Mouse (Mus musculus) neural tube, embryonic 14.5 days (tissue): ENCODE data around the gene Ciao2a. TPM values are rescaled to one million over a fixed set of nuclear protein-coding genes. Genes with fewer than 3 reads are reported as not detected.

Source experiments
- ATAC-seq: fragments of 200-750 bp; cut with Nextera tagmentation; 2 replicates; pipeline ENCODE4 v1.8.0; 2017; ENCODE audit warnings: low read depth, mild to moderate bottlenecking, moderate TSS enrichment, moderate library complexity
- H3K27ac ChIP-seq: fragments of 300-500 bp; sonication (generic); 2 replicates; pipeline ENCODE4 v1.5.1; 2014; ENCODE audit warnings: low read depth, mild to moderate bottlenecking, control low read depth, low read length, moderate library complexity, mixed read lengths
- H3K27me3 ChIP-seq: fragments of 300-500 bp; sonication (generic); 2 replicates; pipeline ENCODE4 v1.6.1; 2014; ENCODE audit warnings: low read length; ENCODE audit not compliant: control insufficient read depth, insufficient read depth
- H3K36me3 ChIP-seq: fragments of 300-500 bp; sonication (generic); 2 replicates; pipeline ENCODE4 v1.6.1; 2014; ENCODE audit warnings: low read length, mixed read lengths; ENCODE audit not compliant: control insufficient read depth, insufficient read depth
- H3K4me1 ChIP-seq: fragments of 300-500 bp; sonication (generic); 2 replicates; pipeline ENCODE4 v1.6.1; 2014; ENCODE audit warnings: low read length; ENCODE audit not compliant: control insufficient read depth, insufficient read depth
- H3K4me2 ChIP-seq: fragments of 300-500 bp; sonication (generic); 2 replicates; pipeline ENCODE4 v1.6.1; 2014; ENCODE audit warnings: mild to moderate bottlenecking, low read depth, low read length, control low read depth
- H3K4me3 ChIP-seq: fragments of 300-500 bp; sonication (generic); 2 replicates; pipeline ENCODE4 v1.5.1; 2014; ENCODE audit warnings: low read depth, low read length, control low read depth, mixed read lengths
- H3K9ac ChIP-seq: fragments of 300-500 bp; sonication (generic); replicated peaks from 2 replicates; pipeline ENCODE4 v1.6.1; 2014; ENCODE audit warnings: low read depth, mild to moderate bottlenecking, control low read depth, low read length, mixed read lengths
- H3K9me3 ChIP-seq: fragments of 300-500 bp; sonication (generic); 2 replicates; pipeline ENCODE4 v1.6.1; 2016; ENCODE audit warnings: low read length; ENCODE audit not compliant: control insufficient read depth
- WGBS: fragments of 180-500 bp; shearing (Covaris S2); extraction: QIAGEN DNeasy Blood & Tissue Kit; methylation state at CpG from one replicate; pipeline ENCODE4 v1.1.7; 2014; 5-methylcytosine and 5-hydroxymethylcytosine counted together
- polyA plus RNA-seq: library from polyadenylated mRNA; unstranded; fragments of >200 nt; fragmentation: Nextera tagmentation; extraction: Ambion mirVana; gene quantifications from 2 replicates; pipeline ENCODE4 v1.2.1, GENCODE M21; 2014

Gene Ciao2a
- polyA plus RNA-seq = 66.6 and 81.4 TPM in 2 replicates

DNA sequence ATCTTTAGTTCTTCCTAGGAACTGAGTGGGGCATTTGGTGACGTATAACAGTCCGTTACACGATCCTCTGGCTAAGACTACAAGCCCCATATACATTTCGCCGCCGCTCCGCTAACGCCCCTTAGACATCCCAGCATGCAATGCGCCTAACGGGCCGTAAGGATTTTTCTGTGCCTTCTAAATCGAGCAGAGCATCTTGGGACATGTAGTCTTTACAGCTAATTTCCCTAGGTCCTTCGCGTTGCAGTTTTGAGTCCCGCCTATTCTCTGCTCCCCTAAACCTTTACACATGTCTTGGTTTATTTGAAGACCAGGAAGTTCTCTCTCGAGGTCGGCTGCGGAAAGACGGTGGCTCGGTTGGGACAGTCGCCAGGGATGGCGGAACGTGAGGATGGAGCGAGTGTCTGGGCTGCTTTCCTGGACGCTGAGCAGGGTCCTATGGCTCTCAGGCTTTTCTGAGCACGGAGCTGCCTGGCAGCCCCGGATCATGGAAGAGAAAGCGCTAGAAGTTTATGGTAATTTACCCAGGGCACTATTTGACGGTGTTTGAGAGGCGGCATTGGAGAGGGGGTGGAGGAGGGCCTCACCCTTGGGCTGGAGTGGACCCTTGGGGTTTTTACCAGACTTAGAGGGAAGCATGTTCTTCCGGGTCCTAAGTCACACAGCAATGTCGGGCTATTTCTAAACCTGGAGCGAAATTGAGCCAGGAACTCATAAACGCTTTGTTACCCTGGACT lies at the start of gene Ciao2a, which contains the start of gene Snx1:
TSS of gene Ciao2a (plus strand) at position 156 of the 737 bp plus-strand sequence.
TSS of gene Snx1 (minus strand) at position 132 of the 737 bp plus-strand sequence.
- Histone ChIP-seq H3K27me3 (no peaks in the 10 kb centered on the region), H3K9me3 (no peaks in the 10 kb centered on the region), H3K4me1 (peaks cover 23% of the 10 kb centered on the region), H3K9ac (peak within 1 kb of the TSS; percentile 46), H3K4me3 (peak within 1 kb of the TSS; percentile 44), H3K4me2 (peak within 1 kb of the TSS; percentile 75), H3K27ac (peak within 1 kb of the TSS; percentile 40; the same call in 1 of the 2 replicates), H3K36me3 (no peaks in the 10 kb centered on the region)
- WGBS = 1% methylated on average over 34 of the region's 34 CpGs
- ATAC-seq = peak; percentile 71

DNA sequence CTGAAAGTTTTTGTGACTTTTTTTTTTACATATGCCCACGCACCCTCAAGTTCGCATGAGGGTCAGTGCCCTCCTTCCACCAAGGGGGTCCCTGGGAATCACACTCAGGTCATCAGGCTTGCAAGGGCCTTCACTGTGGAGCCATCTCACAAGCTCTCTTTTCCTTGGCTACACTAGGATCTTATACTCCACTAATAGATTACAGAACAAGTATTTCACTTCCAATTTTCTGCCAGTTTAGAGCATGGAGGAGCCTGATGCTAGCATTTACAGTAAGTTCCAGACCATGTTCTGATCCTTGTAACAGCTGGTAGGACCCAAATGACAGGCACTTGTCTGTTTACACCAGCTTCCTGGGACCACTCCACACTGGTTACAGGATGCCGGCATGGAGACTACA lies 48.3 kb upstream of the Ciao2a start:
- no peaks in the 10 kb centered on the region for H3K9me3 ChIP-seq
- ATAC-seq = no peak
- H3K4me2 ChIP-seq = peak overlapping the region; percentile 18; the same call in 1 of the 2 replicates
- H3K27ac ChIP-seq = no peak overlapping the region
- no peak overlapping the region for H3K4me3 ChIP-seq
- 72% methylated on average over 3 of the region's 3 CpGs for whole genome bisulfite sequencing
- no peak overlapping the region; the same call in 1 of the 2 replicates for H3K9ac ChIP-seq
- no peaks in the 10 kb centered on the region for H3K27me3 ChIP-seq
- no peaks in the 10 kb centered on the region for H3K36me3 ChIP-seq
- 0 out of 2 replicates have a peak, but pooled peaks cover 3% of the 10 kb centered on the region for H3K4me1 ChIP-seq

DNA sequence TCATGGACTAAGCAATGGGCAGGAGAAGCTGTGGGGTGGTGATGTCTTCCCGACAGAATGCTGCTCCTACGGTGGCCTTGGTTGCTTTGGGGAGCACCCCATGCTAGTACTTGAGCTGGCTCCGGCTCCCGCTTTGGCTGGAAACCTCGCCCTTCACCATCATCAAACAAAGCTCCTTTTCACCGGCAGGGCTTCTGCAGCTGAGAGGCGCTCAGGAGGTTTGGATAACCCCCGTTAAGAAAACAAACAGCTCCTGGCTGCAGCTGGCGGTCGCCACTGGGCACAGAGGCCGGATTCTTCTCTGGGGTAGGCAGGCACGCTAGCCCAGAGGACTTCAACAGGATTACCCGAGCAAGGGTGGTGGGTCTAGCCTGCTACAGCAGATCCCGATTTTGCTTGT lies 47.9 kb upstream of the Ciao2a start:
- Histone ChIP-seq H3K27ac (no peak overlapping the region), H3K4me3 (no peak overlapping the region), H3K9me3 (no peaks in the 10 kb centered on the region), H3K36me3 (no peaks in the 10 kb centered on the region), H3K4me1 (0 out of 2 replicates have a peak, but pooled peaks cover 3% of the 10 kb centered on the region), H3K4me2 (peak overlapping the region; percentile 18; the same call in 1 of the 2 replicates), H3K27me3 (no peaks in the 10 kb centered on the region), H3K9ac (no peak overlapping the region; the same call in 1 of the 2 replicates)
- peak; percentile 51; the same call in 1 of the 2 replicates for ATAC-seq
- 15% methylated on average over 14 of the region's 14 CpGs for WGBS

DNA sequence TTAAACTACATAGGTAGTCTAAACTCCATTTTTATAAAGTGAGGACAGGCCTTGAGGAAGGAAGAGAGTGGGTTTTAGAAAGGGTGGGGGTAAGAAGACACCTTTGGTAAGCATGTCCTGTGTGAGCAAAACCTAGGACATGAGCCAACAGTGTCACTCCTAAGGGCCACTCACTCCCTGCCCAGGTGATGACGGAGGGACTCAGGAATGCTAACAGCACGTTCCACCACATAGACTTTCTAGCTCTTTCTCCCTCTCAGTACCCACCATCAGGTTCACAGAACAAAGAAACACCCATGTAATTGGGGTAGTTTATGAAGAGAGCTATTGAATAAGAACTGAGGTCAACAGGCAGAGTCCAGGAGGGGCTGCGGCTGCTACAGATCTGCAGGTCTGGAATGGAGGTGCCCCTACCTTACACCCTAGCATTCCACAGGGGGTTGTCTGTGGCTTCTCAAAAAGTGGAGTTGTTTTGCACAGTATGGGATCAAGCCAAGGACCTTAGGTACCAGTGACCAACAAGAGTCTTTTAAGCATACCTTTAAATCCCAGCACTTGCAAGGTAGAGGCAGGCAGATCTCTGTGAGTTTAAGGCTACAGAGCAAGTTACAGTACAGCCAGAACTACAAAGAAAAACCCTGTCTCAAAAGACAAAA lies 45.5 kb upstream of the Ciao2a start:
- Histone ChIP-seq H3K4me1 (0 out of 2 replicates have a peak, but pooled peaks cover 3% of the 10 kb centered on the region), H3K9ac (no peak overlapping the region), H3K9me3 (no peaks in the 10 kb centered on the region), H3K4me3 (no peak overlapping the region), H3K4me2 (no peak overlapping the region), H3K27ac (no peak overlapping the region), H3K27me3 (no peaks in the 10 kb centered on the region), H3K36me3 (no peaks in the 10 kb centered on the region; the same call in 1 of the 2 replicates)
- 58% methylated on average over 3 of the region's 3 CpGs for WGBS
- no peak for ATAC-seq

DNA sequence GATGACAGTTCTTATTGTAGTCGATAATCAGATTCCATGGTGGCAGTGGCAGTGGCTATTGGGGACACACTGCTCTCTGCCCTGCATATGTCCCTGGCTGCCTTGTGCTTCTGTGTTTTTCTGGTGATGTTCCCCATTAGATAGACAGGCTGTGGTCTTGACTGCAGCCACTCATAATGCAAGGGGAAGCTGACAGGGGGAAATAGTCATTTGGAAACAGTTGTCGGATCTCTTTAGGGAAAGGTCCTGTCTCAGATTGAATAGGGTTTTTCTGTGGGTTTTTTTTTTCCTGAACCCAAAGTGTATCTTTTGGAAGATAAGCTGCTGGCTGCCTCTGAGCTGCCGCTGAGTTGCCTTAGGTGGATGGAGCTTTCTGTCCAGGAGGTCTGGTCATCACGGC lies 44.4 kb upstream of the Ciao2a start:
- H3K36me3 ChIP-seq = no peaks in the 10 kb centered on the region; the same call in 1 of the 2 replicates
- H3K27ac ChIP-seq = no peak overlapping the region
- 0 out of 2 replicates have a peak, but pooled peaks cover 3% of the 10 kb centered on the region for H3K4me1 ChIP-seq
- ATAC-seq = no peak
- no peak overlapping the region for H3K4me2 ChIP-seq
- H3K4me3 ChIP-seq = no peak overlapping the region
- no peaks in the 10 kb centered on the region for H3K27me3 ChIP-seq
- no peaks in the 10 kb centered on the region for H3K9me3 ChIP-seq
- no peak overlapping the region for H3K9ac ChIP-seq
- WGBS = 89% methylated on average over 4 of the region's 4 CpGs

DNA sequence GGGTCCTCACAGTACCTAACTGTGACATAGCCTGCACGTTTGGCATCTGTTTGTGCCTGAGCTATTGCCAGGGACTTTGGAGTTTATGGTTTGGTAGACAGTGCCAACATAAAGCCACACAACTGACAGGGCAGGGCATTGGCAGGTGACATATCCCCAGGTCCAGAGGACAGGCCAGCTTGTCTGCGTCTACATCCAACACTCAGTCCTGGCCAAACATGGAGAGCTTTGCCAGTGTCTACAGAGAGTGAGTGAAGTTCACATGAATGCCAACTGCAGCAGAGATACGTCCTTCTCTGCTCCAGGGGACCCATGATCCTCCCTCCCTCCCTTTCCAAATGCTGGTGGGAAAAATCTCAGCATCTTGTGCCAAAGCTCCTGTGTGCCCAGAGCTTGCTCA lies 42.2 kb upstream of the Ciao2a start:
- H3K27me3 ChIP-seq = no peaks in the 10 kb centered on the region
- no peaks in the 10 kb centered on the region for H3K9me3 ChIP-seq
- H3K4me2 ChIP-seq = no peak overlapping the region
- H3K36me3 ChIP-seq = peaks cover 9% of the 10 kb centered on the region; the same call in 1 of the 2 replicates
- no peaks in the 10 kb centered on the region for H3K4me1 ChIP-seq
- no peak for ATAC-seq
- H3K9ac ChIP-seq = no peak overlapping the region
- H3K4me3 ChIP-seq = no peak overlapping the region
- 92% methylated on average over 3 of the region's 3 CpGs for WGBS
- H3K27ac ChIP-seq = no peak overlapping the region

DNA sequence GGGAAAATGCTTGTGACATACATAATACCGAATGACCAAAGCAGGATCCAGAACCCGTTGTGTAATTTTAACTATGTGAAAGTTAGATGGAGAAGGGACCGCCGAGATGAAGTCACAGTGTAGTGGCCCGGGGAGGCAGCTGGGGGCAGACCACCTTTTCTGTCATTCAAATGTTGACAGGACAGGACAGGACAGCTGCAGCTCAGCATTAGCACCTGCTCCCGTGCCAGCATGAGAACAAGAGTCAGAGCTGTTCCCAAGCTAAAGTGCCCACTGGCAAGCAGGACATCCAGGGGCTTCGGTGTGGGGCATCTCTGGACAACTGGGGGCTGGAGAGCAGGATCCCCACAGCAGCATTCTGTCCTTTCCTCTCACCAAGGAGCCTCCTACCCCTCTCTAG lies 39.3 kb upstream of the Ciao2a start:
- ATAC-seq = no peak

DNA sequence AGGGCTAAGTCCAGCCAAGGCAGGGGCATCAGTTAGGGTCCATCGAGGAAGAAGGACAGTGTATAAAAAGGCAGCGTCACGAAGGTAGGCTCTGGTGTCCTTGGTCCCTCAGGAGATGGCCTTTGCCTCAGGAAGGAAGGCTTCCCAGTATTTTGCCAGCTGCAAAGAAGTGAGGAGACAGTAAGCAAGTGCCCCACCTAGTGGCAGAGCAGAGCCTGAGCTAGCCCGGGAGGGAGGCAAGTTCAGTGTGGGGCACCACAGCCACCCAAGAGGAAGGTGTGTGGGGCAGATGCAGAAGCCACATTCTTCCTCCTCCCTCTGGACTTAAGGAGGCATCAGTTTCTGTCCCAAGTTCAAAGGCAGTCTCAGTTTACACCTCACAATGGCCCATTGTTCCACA lies 38.0 kb upstream of the Ciao2a start:
- Histone ChIP-seq H3K27ac (no peak overlapping the region), H3K9me3 (no peaks in the 10 kb centered on the region), H3K9ac (no peak overlapping the region), H3K36me3 (peaks cover 39% of the 10 kb centered on the region), H3K4me1 (no peaks in the 10 kb centered on the region), H3K27me3 (no peaks in the 10 kb centered on the region), H3K4me2 (no peak overlapping the region), H3K4me3 (no peak overlapping the region)
- ATAC-seq = no peak
- WGBS = 60% methylated on average over 4 of the region's 4 CpGs

More for the DNA sequence above, 39.3 kb upstream of the Ciao2a start:
- no peaks in the 10 kb centered on the region for H3K4me1 ChIP-seq
- no peak overlapping the region for H3K27ac ChIP-seq
- H3K36me3 ChIP-seq = peaks cover 28% of the 10 kb centered on the region
- no peak overlapping the region for H3K4me3 ChIP-seq
- H3K4me2 ChIP-seq = no peak overlapping the region
- H3K27me3 ChIP-seq = no peaks in the 10 kb centered on the region
- H3K9me3 ChIP-seq = no peaks in the 10 kb centered on the region
- H3K9ac ChIP-seq = no peak overlapping the region
- WGBS = 95% methylated on average over 7 of the region's 7 CpGs
